Mouse (Mus musculus) embryo, embryonic 11 days (tissue): ENCODE measurements at regions not wholly inside any gene's neighbourhood (a gene's known extent, or its start where the extent isn't known, plus 50 kb on each side); places are given as distances from the start of the nearest gene placed in this dataset.
"Not testable (repeated sequence)": the region's sequence is repeated elsewhere in the genome, so short reads cannot be mapped to it uniquely, and the experiment has no call there.

Source experiments
- DNase-seq: peaks from one replicate; pipeline ENCODE4 v3.0.0-alpha.2; 2015

GRCm38 (mm10) chr4:110038696-110039095, 60.8 kb downstream of the Dmrta2 start:
- DNase-seq: no peak

- DNase-seq: no peak
Observed at GRCm38 (mm10) chr4:110044851-110045618, 67.2 kb downstream of the Dmrta2 start.

- no peak for DNase-seq
Observed at GRCm38 (mm10) chr4:110045651-110046269, 67.9 kb downstream of the Dmrta2 start.

- no peak for DNase-seq
Observed at GRCm38 (mm10) chr4:110046270-110046651, 68.4 kb downstream of the Dmrta2 start.

GRCm38 (mm10) chr4:110050393-110051280, 72.8 kb downstream of the Dmrta2 start:
- DNase-seq: peak; percentile 95

- DNase-seq: no peak
Observed at GRCm38 (mm10) chr4:110051281-110051665, 73.4 kb downstream of the Dmrta2 start.

- DNase-seq: peak; percentile 29
Observed at GRCm38 (mm10) chr4:110051872-110052271, 74.0 kb downstream of the Dmrta2 start.

- DNase-seq: no peak
Observed at GRCm38 (mm10) chr4:110052998-110053397, 75.1 kb downstream of the Dmrta2 start.

GRCm38 (mm10) chr4:110073836-110074235, 96.0 kb downstream of the Dmrta2 start:
- DNase-seq: no peak

GRCm38 (mm10) chr4:110083371-110083770, 105.5 kb downstream of the Dmrta2 start:
- no peak for DNase-seq

GRCm38 (mm10) chr4:110087570-110088247, 109.9 kb downstream of the Dmrta2 start:
- peak; percentile 93 for DNase-seq

GRCm38 (mm10) chr4:110093040-110093820, 115.4 kb downstream of the Dmrta2 start:
- DNase-seq: no peak

GRCm38 (mm10) chr4:110094541-110094940, 116.7 kb downstream of the Dmrta2 start:
- no peak for DNase-seq

GRCm38 (mm10) chr4:110095760-110096593, 118.1 kb downstream of the Dmrta2 start:
- DNase-seq: no peak

- DNase-seq: not testable (repeated sequence)
Observed at GRCm38 (mm10) chr4:110104119-110104518, 126.3 kb downstream of the Dmrta2 start.

GRCm38 (mm10) chr4:110106620-110107243, 128.9 kb downstream of the Dmrta2 start:
- no peak for DNase-seq

GRCm38 (mm10) chr4:110119438-110119837, 141.6 kb downstream of the Dmrta2 start:
- peak; percentile 85 for DNase-seq

- no peak for DNase-seq
Observed at GRCm38 (mm10) chr4:110119874-110120273, 142.0 kb downstream of the Dmrta2 start.

GRCm38 (mm10) chr4:110120761-110121160, 142.9 kb downstream of the Dmrta2 start:
- peak; percentile 28 for DNase-seq

- DNase-seq: no peak
Observed at GRCm38 (mm10) chr4:110121447-110121846, 143.6 kb downstream of the Dmrta2 start.
